Mouse (Mus musculus) CD4-positive, CD25-positive, alpha-beta regulatory T cell, adult 2 months (primary cell): ENCODE data around the gene Plscr2.
"Not testable (repeated sequence)": the region's sequence is repeated elsewhere in the genome, so short reads cannot be mapped to it uniquely, and the experiment has no call there.

ENCODE experiments used
- DNase-seq: peaks from one replicate; pipeline ENCODE4 v3.0.0-alpha.2; 2012; ENCODE audit warnings: low read depth, low spot score

The Plscr2 gene

DNA sequence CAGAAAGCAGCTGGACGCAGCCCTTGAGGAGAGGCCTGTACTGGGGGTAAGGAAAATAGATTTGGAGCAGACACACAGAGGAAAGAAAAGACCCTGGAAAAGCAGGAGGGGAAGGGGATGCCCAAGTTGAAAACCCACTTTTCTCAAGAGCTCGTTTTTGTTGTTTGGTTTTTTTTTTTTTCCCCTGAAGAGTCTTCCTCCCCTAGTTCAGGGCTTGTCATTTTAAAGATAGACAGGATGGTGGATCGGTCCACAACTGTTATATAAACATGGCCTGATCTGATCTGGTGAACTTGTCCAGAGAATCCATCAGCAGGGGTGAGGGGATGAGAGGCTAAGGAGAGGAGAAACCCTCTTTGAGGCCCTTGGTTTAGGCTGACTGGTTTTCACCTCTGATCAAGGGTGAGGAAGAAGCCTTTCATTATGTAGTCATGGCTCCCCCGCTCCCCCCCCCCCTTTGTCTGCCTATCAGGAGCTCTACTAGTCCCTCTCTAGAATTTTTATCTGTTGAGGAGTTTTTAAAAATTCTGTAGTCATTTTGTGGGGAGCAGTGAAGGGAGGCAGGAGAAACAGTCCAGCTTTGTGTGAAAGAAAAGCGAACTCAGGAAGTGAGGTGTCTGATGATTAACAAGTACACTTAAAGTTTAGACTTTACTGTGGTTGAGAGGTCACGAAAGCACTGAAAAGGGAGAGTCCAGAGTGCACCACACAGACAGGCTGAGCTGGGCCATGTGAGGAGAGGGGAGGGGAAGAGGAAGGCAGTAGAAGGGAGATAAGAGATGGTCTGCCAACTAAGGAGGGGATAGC is 1.2 kb upstream of the Plscr2 start:
- DNase-seq: peak; percentile 69

DNA sequence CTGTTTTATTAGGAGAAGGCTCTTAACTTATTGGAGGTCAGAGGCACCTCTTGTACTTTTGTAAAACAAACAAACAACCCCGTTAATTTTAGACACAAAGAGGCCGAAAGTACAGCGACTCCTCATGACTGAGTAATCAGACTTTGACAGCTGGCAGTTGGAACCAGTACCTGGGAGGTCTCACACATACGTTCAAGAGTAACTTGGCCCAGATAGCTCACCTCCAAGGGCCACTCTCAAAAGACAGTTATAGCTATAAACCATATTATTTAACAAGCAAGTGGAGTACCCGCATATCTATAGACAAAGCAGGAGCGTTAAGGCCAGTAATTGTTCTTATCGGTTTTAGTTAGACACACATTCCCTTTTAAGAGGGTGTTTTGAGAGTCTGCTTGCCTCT is 958 bp downstream of the Plscr2 start:
- no peak for DNase-seq

DNA sequence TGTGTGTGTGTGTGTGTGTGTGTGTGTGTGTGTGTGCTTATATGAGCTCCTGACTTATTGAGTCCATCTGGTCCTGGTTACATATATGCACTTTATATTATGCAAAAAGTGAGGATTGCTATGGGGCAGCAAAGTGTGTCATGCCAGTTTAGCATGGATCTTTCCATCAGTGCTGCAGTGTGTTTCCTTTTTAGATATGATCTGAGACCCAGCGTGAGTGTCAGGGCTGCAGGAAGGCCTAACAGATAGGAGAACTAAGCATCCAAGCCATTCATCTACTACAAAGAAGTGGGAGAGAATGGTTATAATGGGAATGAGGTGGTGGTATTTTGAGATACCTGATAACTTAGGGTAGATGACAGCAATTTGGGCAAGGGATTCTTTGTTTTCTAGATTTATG is 4.6 kb downstream of the Plscr2 start:
- DNase-seq: no peak

DNA sequence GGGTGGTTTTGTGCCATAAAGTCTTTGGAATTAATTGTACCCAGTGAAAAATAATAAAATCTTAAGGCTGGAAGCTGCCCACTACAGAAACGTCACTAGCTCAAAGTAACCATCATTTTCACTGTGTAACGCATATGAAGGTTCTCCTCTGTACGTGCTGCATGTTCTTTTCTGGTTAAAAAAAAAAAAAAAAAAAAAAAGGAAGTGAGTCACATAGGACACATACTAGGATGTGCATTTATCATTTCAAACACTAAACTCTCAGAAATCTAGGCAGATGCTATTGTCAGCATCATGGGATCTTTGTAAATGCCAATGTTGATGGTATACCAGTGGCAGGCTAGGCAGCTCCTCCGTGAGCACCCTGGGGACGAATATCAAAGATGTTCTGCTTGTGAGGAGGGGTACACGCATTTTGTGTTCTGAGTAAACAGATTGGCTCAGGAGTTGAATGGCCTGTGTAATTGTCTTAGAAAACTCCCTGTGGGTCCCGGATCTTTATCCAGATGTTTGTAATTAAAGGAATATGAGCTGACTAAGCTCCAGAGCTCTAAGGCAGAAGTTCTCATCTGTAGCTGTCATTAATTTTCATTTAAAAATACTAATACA is 7.3 kb downstream of the Plscr2 start:
- DNase-seq: no peak

DNA sequence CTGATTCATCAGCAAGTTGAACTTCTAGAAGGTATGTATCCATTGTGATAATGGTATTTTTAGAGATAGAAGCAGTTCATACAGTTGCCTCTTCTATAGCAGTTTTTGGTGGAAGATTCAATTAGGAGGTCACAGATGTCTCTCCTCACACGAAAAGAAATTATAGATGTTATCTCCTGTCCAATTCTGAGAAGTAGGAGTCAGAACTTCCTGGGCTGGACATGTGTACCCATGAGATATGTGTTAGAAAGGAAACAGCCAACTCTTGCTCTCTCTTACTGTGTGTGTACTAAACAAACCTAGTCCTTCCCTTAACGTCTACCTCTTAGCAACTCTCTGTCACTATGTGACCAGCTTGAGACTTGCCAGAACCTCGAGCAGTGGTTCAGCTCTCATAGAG is 14.3 kb downstream of the Plscr2 start:
- no peak for DNase-seq

DNA sequence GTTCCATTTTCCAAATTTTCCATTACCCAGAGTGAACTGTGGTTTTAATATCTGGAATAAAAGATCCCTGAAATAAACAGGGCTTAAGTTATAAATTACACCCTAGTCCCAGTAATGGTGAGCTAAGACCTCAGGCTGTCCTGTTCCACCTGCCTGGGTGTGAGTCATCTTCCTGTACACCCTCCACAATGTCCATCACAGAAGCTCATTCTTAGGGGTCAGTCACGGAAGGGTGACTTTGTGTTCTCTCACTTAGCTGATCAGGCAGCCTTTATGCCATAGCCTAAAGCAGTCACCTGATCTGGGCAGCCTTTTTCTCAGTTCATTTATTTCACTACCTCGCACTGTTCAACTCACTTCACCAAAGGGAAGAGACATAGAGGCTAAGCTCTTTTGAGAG is 16.8 kb downstream of the Plscr2 start:
- DNase-seq: no peak

DNA sequence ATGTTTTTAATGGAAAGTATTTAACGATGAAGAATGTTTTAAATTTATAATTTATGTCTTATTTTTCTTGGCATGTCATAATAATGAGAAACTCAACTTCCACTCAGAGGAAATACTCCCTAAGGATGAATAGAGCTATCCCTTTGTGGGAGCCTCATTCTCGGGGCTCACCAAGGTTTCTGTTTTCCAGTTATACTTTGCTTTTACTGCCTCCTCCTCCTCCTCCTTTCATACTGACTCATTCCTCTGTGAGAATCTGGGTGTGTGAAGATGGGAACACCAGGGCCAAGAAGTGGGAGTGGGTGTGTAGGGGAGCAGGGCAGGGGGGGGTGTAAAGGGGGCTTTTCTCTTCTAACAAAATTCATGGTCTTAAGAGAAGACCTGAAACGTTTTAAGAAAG is 17.5 kb downstream of the Plscr2 start:
- no peak for DNase-seq

DNA sequence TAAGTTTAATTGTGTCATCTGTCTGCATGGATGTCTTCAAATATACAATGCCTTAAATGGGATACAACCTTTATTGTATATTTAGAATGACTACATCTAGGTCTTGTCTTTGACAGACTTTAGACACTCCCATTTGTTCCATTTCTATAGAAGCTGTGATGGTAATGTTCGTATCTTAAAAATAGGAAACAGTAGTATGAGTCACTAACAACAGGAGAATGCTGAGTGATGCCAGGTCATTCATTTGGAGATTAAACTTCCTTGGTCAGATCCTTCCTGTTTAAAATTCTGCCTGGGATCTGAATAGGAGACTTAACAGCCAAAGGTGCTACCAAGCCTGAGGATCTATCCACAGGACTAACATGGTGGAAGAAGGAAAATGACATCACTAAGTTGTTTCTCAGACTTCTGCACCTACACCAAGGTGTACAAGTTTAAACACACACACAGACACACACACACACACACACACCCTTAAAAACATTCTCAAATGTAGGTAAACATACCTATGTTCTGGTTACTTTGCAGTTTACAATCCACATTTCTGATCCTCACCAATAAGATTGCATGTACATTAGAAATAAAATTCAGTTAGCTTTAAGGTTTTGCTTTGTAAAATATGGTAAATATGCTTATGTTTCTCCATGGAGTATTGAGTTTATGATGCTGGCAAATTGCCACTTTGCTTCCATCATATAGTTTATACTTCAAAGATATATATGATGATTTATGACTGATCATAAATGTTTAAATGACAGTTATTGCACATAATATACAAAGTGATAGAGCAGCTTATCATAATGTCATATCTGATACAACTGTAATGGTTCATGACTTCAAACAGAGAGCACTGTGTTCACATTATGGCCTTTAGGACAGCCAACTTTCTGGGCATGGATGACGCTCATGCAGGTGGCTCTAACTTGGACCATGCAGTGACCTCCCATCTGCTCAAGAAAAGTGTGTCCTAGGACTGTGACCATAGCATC is 18.5 kb downstream of the Plscr2 start:
- no peak for DNase-seq

DNA sequence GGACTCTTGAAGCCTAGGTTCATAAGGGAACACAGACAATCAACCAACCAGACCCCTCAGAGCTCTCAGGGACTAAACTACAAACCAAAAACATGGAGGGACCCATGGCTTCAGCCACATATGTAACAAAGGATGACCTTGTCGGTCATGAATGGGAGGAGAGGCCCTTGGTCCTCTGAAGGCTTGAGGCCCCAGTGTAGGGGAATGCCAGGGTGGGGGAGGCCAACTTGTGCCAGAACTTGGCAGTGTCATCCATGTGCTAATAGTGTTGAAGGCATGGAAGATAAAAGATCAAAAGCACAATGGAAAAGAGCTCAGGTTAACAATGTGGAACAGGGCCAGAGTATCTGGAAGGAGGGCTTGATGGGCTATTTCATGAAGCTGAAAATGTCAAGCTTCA is 22.9 kb downstream of the Plscr2 start:
- no peak for DNase-seq

GRCm38 (mm10) chr9:92301213-92301612 is 25.8 kb downstream of the Plscr2 start:
- DNase-seq: no peak

GRCm38 (mm10) chr9:92305075-92305474 is 29.7 kb downstream of the Plscr2 start:
- DNase-seq: peak; percentile 3

GRCm38 (mm10) chr9:92305620-92306220 is 30.3 kb downstream of the Plscr2 start:
- no peak for DNase-seq

GRCm38 (mm10) chr9:92309077-92309476 is 33.7 kb downstream of the Plscr2 start, which contains the start of gene 1700057G04Rik:
1700057G04Rik (plus strand) TSS chr9:92309377.
- DNase-seq: no peak

GRCm38 (mm10) chr9:92316791-92317190 is 41.4 kb downstream of the Plscr2 start:
- DNase-seq: no peak

DNA sequence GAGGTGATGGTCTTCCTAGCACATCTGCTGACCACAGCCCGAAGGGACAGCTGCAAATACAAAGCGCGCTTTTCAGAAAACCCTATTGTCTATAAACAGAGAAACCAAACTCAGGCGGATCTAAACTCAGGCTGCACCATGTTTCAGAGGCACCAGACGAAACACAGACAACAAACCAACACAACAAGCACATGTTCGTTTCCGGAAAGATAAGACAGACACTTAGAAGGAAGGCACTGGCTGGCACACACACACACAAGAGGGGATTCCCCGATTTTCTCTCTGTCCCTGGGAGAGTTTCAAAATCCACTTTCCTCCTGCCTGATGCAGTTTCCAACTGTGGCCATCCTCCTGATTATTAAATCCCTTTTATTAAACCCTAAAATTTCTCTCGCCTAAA is 50.5 kb downstream of the Plscr2 start:
- not testable (repeated sequence) for DNase-seq

- no peak for DNase-seq
Measured at GRCm38 (mm10) chr9:92326813-92327212, 51.4 kb downstream of the Plscr2 start.

GRCm38 (mm10) chr9:92331383-92331782 is 56.0 kb downstream of the Plscr2 start:
- DNase-seq: no peak

GRCm38 (mm10) chr9:92334845-92335244 is 59.4 kb downstream of the Plscr2 start:
- DNase-seq: no peak

- DNase-seq: no peak
Measured at GRCm38 (mm10) chr9:92335277-92335818, 59.9 kb downstream of the Plscr2 start.

DNA sequence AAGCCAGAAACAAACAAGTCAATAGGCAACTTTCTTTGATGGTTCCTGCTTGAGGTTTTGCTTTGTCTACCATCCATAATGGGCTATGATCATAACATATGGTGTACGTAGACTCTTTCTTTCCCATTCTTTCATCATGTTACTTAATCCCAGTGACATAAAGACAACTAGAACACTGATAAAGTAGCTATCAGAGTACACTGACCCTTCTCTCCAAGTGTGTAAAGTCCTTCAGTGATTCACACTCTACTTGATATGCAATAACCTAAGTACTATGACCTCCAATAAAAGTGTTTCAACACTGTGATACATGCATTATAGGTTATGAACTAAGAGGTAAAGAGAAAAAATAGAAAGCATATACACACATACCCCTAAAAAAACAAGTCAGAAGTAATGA is 61.7 kb downstream of the Plscr2 start:
- DNase-seq: no peak

DNA sequence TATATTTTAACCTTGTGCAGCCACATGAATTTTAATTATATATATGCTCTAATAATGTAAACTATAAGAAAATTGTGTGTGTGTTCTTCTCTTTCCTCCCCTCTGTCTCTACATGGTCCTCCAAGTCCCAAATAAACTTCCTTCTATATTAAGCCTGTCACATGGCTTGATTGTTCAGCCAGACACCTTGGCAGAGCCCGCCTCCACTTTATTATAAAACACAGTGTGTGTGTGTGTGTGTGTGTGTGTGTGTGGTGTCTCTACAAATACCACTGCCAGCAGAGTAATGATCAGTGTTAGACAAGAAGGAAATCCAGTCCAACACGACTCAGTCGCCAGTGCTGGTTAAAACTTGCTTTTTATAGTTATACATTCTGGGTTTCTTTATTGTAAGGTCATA is 62.3 kb downstream of the Plscr2 start:
- no peak for DNase-seq
